Comparison of ENCODE assay signal across 17 mouse cellular contexts in genomic region chr4:40840448-40840847, GRCm38 (mm10). TPM values are rescaled to one million over a fixed set of nuclear protein-coding genes. Genes with fewer than 3 reads are reported as not detected.
DNase-seq lines count a peak whose midpoint lies in the region; ATAC-seq and TF ChIP-seq lines count a peak whose summit lies in the region.
"Had no signal": no experiment of that assay in that cellular context is flagged by ENCODE, and none has a peak within 500 bp of the region (broad histone marks: within the 10 kb centered on the region; RNA-seq: fewer than 3 reads in every experiment).

No protein-coding gene starts in this region.

- TF ChIP-seq RAD21 in CH12.LX (IDR thresholded peaks at IDR 0.05; ENCODE audit: low read depth, low read length), result no peak

- 56% methylated on average over 2 of the region's 2 CpGs for WGBS in liver, embryonic 14.5 days (ENCODE audit: insufficient replicate concordance)

- H3K9ac ChIP-seq in liver, embryonic 14.5 days (replicated peaks), result no peak overlapping the region
- H3K9ac ChIP-seq in CH12.LX (ENCODE audit: insufficient read depth, low read depth), result no peak overlapping the region
- H3K9ac ChIP-seq: lung, embryonic 14.5 days; midbrain, embryonic 15.5 days; neural tube, embryonic 13.5 days had no signal

- no peak overlapping the region for H3K27ac ChIP-seq in liver, embryonic 14.5 days
- H3K27ac ChIP-seq in CH12.LX (ENCODE audit: insufficient read depth, low read depth), result peak overlapping the region; percentile 7; the same call in 1 of the 2 replicates
- H3K27ac ChIP-seq: midbrain, embryonic 15.5 days; neural tube, embryonic 13.5 days had no signal

- no peak for TF ChIP-seq CTCF in liver, embryonic 14.5 days (IDR thresholded peaks at IDR 0.05; ENCODE audit: low read depth)
- TF ChIP-seq CTCF in CH12.LX (conservative IDR thresholded peaks at IDR 0.05 in 1 of 2, IDR thresholded peaks at IDR 0.05 in 1 of 2; ENCODE audit: low read depth in 2 of 2, low read length in 2 of 2), result no peak

- no peaks in the 10 kb centered on the region for H3K27me3 ChIP-seq in liver, embryonic 14.5 days (ENCODE audit: control insufficient read depth, insufficient read depth, low read length)
- H3K27me3 ChIP-seq in CH12.LX (replicated peaks), result no peaks in the 10 kb centered on the region
- H3K27me3 ChIP-seq: midbrain, embryonic 15.5 days; neural tube, embryonic 13.5 days had no signal

- dilution Hi-C loops in CH12.LX (cut with MboI; ENCODE audit: extremely low pct_ligation_motif_present, extremely low pct_unique_long_range_greater_than_20kb, low sequenced_read_pairs), result no loop called here

- TF ChIP-seq EP300 in liver, embryonic 14.5 days (IDR thresholded peaks at IDR 0.05; ENCODE audit: low read depth), result 0 out of 2 replicates have a peak, but pooled peaks have one; percentile 6
- peak; percentile 44; the same call in 1 of the 2 replicates for TF ChIP-seq EP300 in CH12.LX (IDR thresholded peaks at IDR 0.05; ENCODE audit: low read length)

- H3K4me3 ChIP-seq in liver, embryonic 14.5 days (ENCODE audit: insufficient read depth in 1 of 2, low read depth in 2 of 2, low read length in 2 of 2), result no peak overlapping the region
- H3K4me3 ChIP-seq in CH12.LX (replicated peaks in 1 of 3; ENCODE audit: low read depth in 2 of 3, low read length in 2 of 3, poor library complexity in 1 of 3), result no peak overlapping the region
- H3K4me3 ChIP-seq: erythroblast, embryonic 14.5 days; midbrain, embryonic 15.5 days; neural tube, embryonic 13.5 days had no signal

- H3K9me3 ChIP-seq in liver, embryonic 14.5 days (ENCODE audit: control insufficient read depth, low read length), result no peaks in the 10 kb centered on the region
- H3K9me3 ChIP-seq in CH12.LX (replicated peaks; ENCODE audit: low read length), result no peaks in the 10 kb centered on the region
- H3K9me3 ChIP-seq: midbrain, embryonic 15.5 days; neural tube, embryonic 13.5 days had no signal

- H3K4me2 ChIP-seq in liver, embryonic 14.5 days (ENCODE audit: low read depth), result no peak overlapping the region
- H3K4me2 ChIP-seq in CH12.LX (ENCODE audit: insufficient read depth, low read depth, poor library complexity, severe bottlenecking), result no peak overlapping the region
- H3K4me2 ChIP-seq: lung, embryonic 14.5 days; midbrain, embryonic 15.5 days; neural tube, embryonic 13.5 days had no signal

- TF ChIP-seq POLR2A in CH12.LX (IDR thresholded peaks at IDR 0.05; ENCODE audit: low read depth, low read length), result no peak

- peaks cover 74% of the 10 kb centered on the region for H3K79me2 ChIP-seq in CH12.LX (replicated peaks; ENCODE audit: control insufficient read depth, extremely low read depth, insufficient read depth, poor library complexity, severe bottlenecking)

- peaks cover 14% of the 10 kb centered on the region for H3K36me3 ChIP-seq in liver, embryonic 14.5 days (replicated peaks; ENCODE audit: control insufficient read depth, insufficient read depth, low read depth)
- peaks cover 3 to 60% of the 10 kb centered on the region in 2 experiments for H3K36me3 ChIP-seq in CH12.LX (replicated peaks in 1 of 2; ENCODE audit: control insufficient read depth in 1 of 2, insufficient read depth in 1 of 2, low read length in 1 of 2)
- H3K36me3 ChIP-seq: midbrain, embryonic 15.5 days; neural tube, embryonic 13.5 days had no signal

- DNase-seq in heart, adult 18-20 months, result peak; percentile 44 to 67
- no peak for DNase-seq in heart, adult 9 months (ENCODE audit: low spot score in 2 of 2)
- DNase-seq in liver, embryonic 14.5 days (ENCODE audit: low read depth in 3 of 3, low spot score in 3 of 3), result no peak
- DNase-seq in liver (no peak), CH12.LX (ENCODE audit: extremely low read depth) (no peak)
- no peak for DNase-seq in right cerebral cortex, postnatal 4 days
- no peak for DNase-seq in adrenal gland, postnatal 36 days
- DNase-seq: adrenal gland, adult 8-10 months; cerebellum, adult 18-20 months; kidney, postnatal 10 days; layer of hippocampus, postnatal 36 days; lung, embryonic 14.5 days had no signal

- no peak for ATAC-seq in liver, embryonic 14.5 days (ENCODE audit: insufficient read depth)
- ATAC-seq in megakaryocyte, adult 5-6 weeks (ENCODE audit: poor library complexity, severe bottlenecking), result peak; percentile 71
- ATAC-seq: intestine, embryonic 16.5 days; midbrain, embryonic 15.5 days had no signal

- in situ Hi-C loops in CH12.LX (cut with MboI; ENCODE audit: low pct_ligation_motif_present, low pct_unique_long_range_greater_than_20kb, low sequenced_read_pairs), result no loop called here

- peaks cover 44 to 56% of the 10 kb centered on the region in 2 experiments for H3K4me1 ChIP-seq in liver, embryonic 14.5 days (replicated peaks; ENCODE audit: control insufficient read depth in 2 of 2, insufficient read depth in 2 of 2, low read length in 1 of 2)
- peaks cover 38 to 89% of the 10 kb centered on the region in 2 experiments for H3K4me1 ChIP-seq in CH12.LX (ENCODE audit: control insufficient read depth in 1 of 2, insufficient read depth in 2 of 2)

TF ChIP-seq in CH12.LX, 34 proteins besides CTCF, POLR2A, EP300 and RAD21:
- no peak for TF ChIP-seq TBP (conservative IDR thresholded peaks at IDR 0.05; ENCODE audit: low read depth, low read length)
- no peak for TF ChIP-seq UBTF (IDR thresholded peaks at IDR 0.05; ENCODE audit: low read depth, low read length)
- TF ChIP-seq MAX (IDR thresholded peaks at IDR 0.05; ENCODE audit: low read length), result no peak
- TF ChIP-seq BHLHE40 (IDR thresholded peaks at IDR 0.05; ENCODE audit: low read depth, low read length), result peak; percentile 60
- TF ChIP-seq CHD1 (IDR thresholded peaks at IDR 0.05; ENCODE audit: low read depth, low read length), result no peak
- TF ChIP-seq E2F4 (IDR thresholded peaks at IDR 0.05; ENCODE audit: insufficient replicate concordance, low read depth, low read length), result no peak
- no peak for TF ChIP-seq ZC3H11A (IDR thresholded peaks at IDR 0.05; ENCODE audit: low read depth, low read length)
- TF ChIP-seq USF2 (conservative IDR thresholded peaks at IDR 0.05; ENCODE audit: low read depth, low read length), result no peak
- TF ChIP-seq GABPA (IDR thresholded peaks at IDR 0.05; ENCODE audit: insufficient replicate concordance, low read depth, low read length), result no peak
- TF ChIP-seq JUND (conservative IDR thresholded peaks at IDR 0.05; ENCODE audit: low read depth, low read length), result no peak
- no peak for TF ChIP-seq RCOR1 (conservative IDR thresholded peaks at IDR 0.05; ENCODE audit: low read depth, low read length)
- peak; percentile 6; the same call in 1 of the 2 replicates for TF ChIP-seq ETS1 (conservative IDR thresholded peaks at IDR 0.05; ENCODE audit: low read depth, low read length)
- TF ChIP-seq CHD2 (IDR thresholded peaks at IDR 0.05; ENCODE audit: low read length), result no peak
- TF ChIP-seq MXI1 (IDR thresholded peaks at IDR 0.05; ENCODE audit: low read depth, low read length), result no peak
- TF ChIP-seq NRF1 (IDR thresholded peaks at IDR 0.05; ENCODE audit: low read depth, low read length), result no peak
- no peak for TF ChIP-seq TCF12 (IDR thresholded peaks at IDR 0.05; ENCODE audit: low read depth, low read length)
- TF ChIP-seq MEF2A (IDR thresholded peaks at IDR 0.05; ENCODE audit: borderline replicate concordance, low read depth, low read length), result peak; percentile 13; the same call in 1 of the 2 replicates
- no peak for TF ChIP-seq ZNF384 (IDR thresholded peaks at IDR 0.05; ENCODE audit: low read depth, low read length)
- TF ChIP-seq ELF1 (IDR thresholded peaks at IDR 0.05; ENCODE audit: low read depth, low read length), result no peak
- no peak; the same call in 1 of the 2 replicates for TF ChIP-seq IRF4 (IDR thresholded peaks at IDR 0.05; ENCODE audit: low read depth, low read length)
- TF ChIP-seq MAFK (IDR thresholded peaks at IDR 0.05; ENCODE audit: insufficient replicate concordance, low read length), result no peak
- TF ChIP-seq NELFE (IDR thresholded peaks at IDR 0.05; ENCODE audit: low read depth, low read length), result no peak
- TF ChIP-seq HCFC1 (IDR thresholded peaks at IDR 0.05; ENCODE audit: low read depth, low read length), result no peak
- TF ChIP-seq PAX5 (IDR thresholded peaks at IDR 0.05; ENCODE audit: low read length), result no peak

RNA-seq across cellular contexts. Expression of gene B4galt1, which starts 13.4 kb away (rescaled TPM):
- total RNA-seq in heart, adult 18-20 months (2021), result 10 to 100 TPM; 58.2 to 59.1 TPM
- polyA plus RNA-seq in liver, embryonic 14.5 days (2012; rRNA removed), result 13.3 and 14.3 TPM in 2 replicates
- polyA plus RNA-seq in liver, embryonic 14.5 days (2014; fragmentation: Nextera tagmentation; extraction: Ambion mirVana), result 30.3 and 31.2 TPM in 2 replicates
- total RNA-seq in CH12.LX (2012; rRNA removed) (39.5 and 46.6 TPM in 2 replicates), CH12.LX (2014; rRNA removed) (59.6 and 66.6 TPM in 2 replicates)
- polyA plus RNA-seq in CH12.LX (2012; ENCODE audit: insufficient read length, low read depth), result 72.4 and 80.2 TPM in 2 replicates
- total RNA-seq in megakaryocyte, adult 5-6 weeks (2015), result 75.4 and 79.4 TPM in 2 replicates
- 46.4 and 57.4 TPM in 2 replicates for total RNA-seq in megakaryocyte, adult 5-6 weeks (2017)
- total RNA-seq in adrenal gland, postnatal 36 days (2021), result 10 to 100 TPM; 75.7 to 89.5 TPM

Comparison
In these comparisons a context has a peak if more than half of its experiments do, and no peak if none do; other contexts are left out.
1. DNase-seq: peak in heart, adult 18-20 months (2 of 2); none in heart, adult 9 months (0 of 2), liver, embryonic 14.5 days (0 of 3), liver (single experiment), CH12.LX (single experiment), right cerebral cortex, postnatal 4 days (single experiment) and adrenal gland, postnatal 36 days (0 of 2).